21 mouse cellular contexts compared by ENCODE assay signal in genomic region chr7:38320641-38321040, GRCm38 (mm10). TPM values are rescaled to one million over a fixed set of nuclear protein-coding genes. Genes with fewer than 3 reads are reported as not detected.
DNase-seq lines count a peak whose midpoint lies in the region; ATAC-seq lines count a peak whose summit lies in the region.
"Had no signal": no experiment of that assay in that cellular context is flagged by ENCODE, and none has a peak within 500 bp of the region (broad histone marks: within the 10 kb centered on the region; RNA-seq: fewer than 3 reads in every experiment).

No protein-coding gene starts in this region.

- no peak overlapping the region for H3K4me3 ChIP-seq in intestine, embryonic 15.5 days (replicated peaks)

- no peaks in the 10 kb centered on the region for H3K36me3 ChIP-seq in intestine, embryonic 15.5 days
- H3K36me3 ChIP-seq: G1E had no signal

- no peak overlapping the region for H3K27ac ChIP-seq in intestine, embryonic 15.5 days

- DNase-seq in ES-CJ7 (ENCODE audit: low read depth, low spot score) (peak; percentile 51), R1 (ENCODE audit: low read depth, low spot score) (peak; percentile 66), MN1 (ENCODE audit: low spot score) (no peak)
- DNase-seq: adrenal gland, adult 2 months; adrenal gland, adult 8-10 months; adrenal gland, postnatal 10 days; adrenal gland, postnatal 14 days; adrenal gland, postnatal 25 days; adrenal gland, postnatal 36 days; B cell, adult 2 months; cerebellum, adult 11 months; cerebellum, adult 11-12 months; cerebellum, adult 18-20 months; cerebellum, adult 2 months; cerebellum, adult 8-10 months; cerebellum, adult 9-10 months had no signal

- WGBS in intestine, embryonic 15.5 days, result 94% methylated on average over 2 of the region's 2 CpGs

- no peaks in the 10 kb centered on the region for H3K27me3 ChIP-seq in intestine, embryonic 15.5 days (replicated peaks)
- H3K27me3 ChIP-seq: Patski had no signal

- H3K4me1 ChIP-seq in intestine, embryonic 15.5 days (replicated peaks), result no peaks in the 10 kb centered on the region

- no peaks in the 10 kb centered on the region for H3K9me3 ChIP-seq in intestine, embryonic 15.5 days
- H3K9me3 ChIP-seq: G1E had no signal

- H3K4me2 ChIP-seq in intestine, embryonic 15.5 days (replicated peaks), result no peak overlapping the region

- ATAC-seq in intestine, embryonic 15.5 days, result no peak
- ATAC-seq: activated CD4-positive, CD25-positive, alpha-beta regulatory T cell, adult 4 months; CD4-positive, CD25-positive, alpha-beta regulatory T cell, adult 4 months; Patski had no signal

- no peak overlapping the region for H3K9ac ChIP-seq in intestine, embryonic 15.5 days

RNA-seq across cellular contexts. Expression of gene Pop4, which starts 49.4 kb away (rescaled TPM):
- 35.1 and 47.0 TPM in 2 replicates for polyA plus RNA-seq in intestine, embryonic 15.5 days (2015; fragmentation: Nextera tagmentation; extraction: Ambion mirVana)
